Mouse (Mus musculus): Measurements from ENCODE around the gene 6030458C11Rik. TPM values are rescaled to one million over a fixed set of nuclear protein-coding genes. Genes with fewer than 3 reads are reported as not detected.

6030458C11Rik gene
- polyA plus RNA-seq, 1 experiment from 2014 or later: 44.6 TPM

GRCm38 (mm10) chr15:12840737-12841136, 16.3 kb upstream of the 6030458C11Rik start:
- H3K27me3 ChIP-seq (ENCODE audit: low read depth, poor library complexity, severe bottlenecking): no peaks in the 10 kb centered on the region
- 95% methylated on average over 11 of the region's 11 CpGs for WGBS
- no peaks in the 10 kb centered on the region for H3K4me1 ChIP-seq
- peaks cover 99% of the 10 kb centered on the region for H3K36me3 ChIP-seq
- no peaks in the 10 kb centered on the region for H3K9me3 ChIP-seq (replicated peaks)
- no peak for DNase-seq (ENCODE audit: low spot score)
- H3K4me3 ChIP-seq: no peak overlapping the region
- no peak overlapping the region for H3K27ac ChIP-seq (replicated peaks)

GRCm38 (mm10) chr15:12834231-12834630, 9.8 kb upstream of the 6030458C11Rik start:
- no peak for DNase-seq (ENCODE audit: low spot score)
- Histone ChIP-seq H3K27ac (replicated peaks) (no peak overlapping the region), H3K4me1 (no peaks in the 10 kb centered on the region), H3K9me3 (replicated peaks) (no peaks in the 10 kb centered on the region), H3K27me3 (ENCODE audit: low read depth, poor library complexity, severe bottlenecking) (no peaks in the 10 kb centered on the region), H3K4me3 (no peak overlapping the region), H3K36me3 (peaks cover 88% of the 10 kb centered on the region)
- WGBS: 97% methylated on average over 24 of the region's 24 CpGs

- DNase-seq (ENCODE audit: low spot score): no peak
- no peaks in the 10 kb centered on the region for H3K27me3 ChIP-seq (ENCODE audit: low read depth, poor library complexity, severe bottlenecking)
- WGBS: 99% methylated on average over 31 of the region's 31 CpGs
- H3K4me3 ChIP-seq: no peak overlapping the region
- no peaks in the 10 kb centered on the region for H3K9me3 ChIP-seq (replicated peaks)
- H3K36me3 ChIP-seq: peaks cover 89% of the 10 kb centered on the region
- H3K4me1 ChIP-seq: no peaks in the 10 kb centered on the region
- H3K27ac ChIP-seq (replicated peaks): no peak overlapping the region
These were observed 8.9 kb upstream of the 6030458C11Rik start for GRCm38 (mm10) chr15:12833385-12833784.

GRCm38 (mm10) chr15:12832599-12832998, 8.2 kb upstream of the 6030458C11Rik start:
- H3K27ac ChIP-seq (replicated peaks): no peak overlapping the region
- WGBS: 93% methylated on average over 4 of the region's 4 CpGs
- no peaks in the 10 kb centered on the region for H3K9me3 ChIP-seq (replicated peaks)
- DNase-seq (ENCODE audit: low spot score): no peak
- H3K36me3 ChIP-seq: peaks cover 89% of the 10 kb centered on the region
- no peaks in the 10 kb centered on the region for H3K27me3 ChIP-seq (ENCODE audit: low read depth, poor library complexity, severe bottlenecking)
- no peaks in the 10 kb centered on the region for H3K4me1 ChIP-seq
- H3K4me3 ChIP-seq: no peak overlapping the region

- no peak overlapping the region for H3K27ac ChIP-seq (replicated peaks)
- no peak overlapping the region for H3K4me3 ChIP-seq
- peaks cover 80% of the 10 kb centered on the region for H3K36me3 ChIP-seq
- DNase-seq (ENCODE audit: low spot score): no peak
- no peaks in the 10 kb centered on the region for H3K9me3 ChIP-seq (replicated peaks)
- H3K4me1 ChIP-seq: peaks cover 14% of the 10 kb centered on the region
- H3K27me3 ChIP-seq (ENCODE audit: low read depth, poor library complexity, severe bottlenecking): no peaks in the 10 kb centered on the region
- 97% methylated on average over 3 of the region's 3 CpGs for WGBS
These were observed 5.4 kb upstream of the 6030458C11Rik start for GRCm38 (mm10) chr15:12829878-12830277.

- peaks cover 67% of the 10 kb centered on the region for H3K36me3 ChIP-seq
- no peaks in the 10 kb centered on the region for H3K27me3 ChIP-seq (ENCODE audit: low read depth, poor library complexity, severe bottlenecking)
- H3K4me3 ChIP-seq: peak overlapping the region; percentile 79
- H3K4me1 ChIP-seq: peaks cover 29% of the 10 kb centered on the region
- no peaks in the 10 kb centered on the region for H3K9me3 ChIP-seq (replicated peaks)
- no peak for DNase-seq (ENCODE audit: low spot score)
- WGBS: 60% methylated on average over 12 of the region's 12 CpGs
- peak overlapping the region; percentile 96 for H3K27ac ChIP-seq (replicated peaks)
These were observed 959 bp upstream of the 6030458C11Rik start for GRCm38 (mm10) chr15:12825408-12825807.

GRCm38 (mm10) chr15:12824965-12825364, 516 bp upstream of the 6030458C11Rik start:
- no peak for DNase-seq (ENCODE audit: low spot score)
- peak overlapping the region; percentile 96 for H3K27ac ChIP-seq (replicated peaks)
- peak overlapping the region; percentile 79 for H3K4me3 ChIP-seq
- peaks cover 67% of the 10 kb centered on the region for H3K36me3 ChIP-seq
- H3K27me3 ChIP-seq (ENCODE audit: low read depth, poor library complexity, severe bottlenecking): no peaks in the 10 kb centered on the region
- H3K9me3 ChIP-seq (replicated peaks): no peaks in the 10 kb centered on the region
- 1% methylated on average over 31 of the region's 31 CpGs for WGBS
- H3K4me1 ChIP-seq: peaks cover 29% of the 10 kb centered on the region

- Histone ChIP-seq H3K27ac (replicated peaks) (peak overlapping the region; percentile 96), H3K4me3 (peak overlapping the region; percentile 79), H3K36me3 (peaks cover 67% of the 10 kb centered on the region), H3K4me1 (peaks cover 29% of the 10 kb centered on the region), H3K27me3 (ENCODE audit: low read depth, poor library complexity, severe bottlenecking) (no peaks in the 10 kb centered on the region), H3K9me3 (replicated peaks) (no peaks in the 10 kb centered on the region)
- no peak for DNase-seq (ENCODE audit: low spot score)
- WGBS: 93% methylated on average over 2 of the region's 2 CpGs
These were observed 862 bp downstream of the 6030458C11Rik start for GRCm38 (mm10) chr15:12823455-12824119.

GRCm38 (mm10) chr15:12822416-12823395, 1.7 kb downstream of the 6030458C11Rik start:
- H3K36me3 ChIP-seq: peaks cover 67% of the 10 kb centered on the region
- H3K27ac ChIP-seq (replicated peaks): no peak overlapping the region
- peak overlapping the region; percentile 79 for H3K4me3 ChIP-seq
- 73% methylated on average over 9 of the region's 9 CpGs for WGBS
- no peak for DNase-seq (ENCODE audit: low spot score)
- H3K9me3 ChIP-seq (replicated peaks): no peaks in the 10 kb centered on the region
- H3K27me3 ChIP-seq (ENCODE audit: low read depth, poor library complexity, severe bottlenecking): no peaks in the 10 kb centered on the region
- H3K4me1 ChIP-seq: peaks cover 29% of the 10 kb centered on the region

- no peak overlapping the region for H3K27ac ChIP-seq (replicated peaks)
- peaks cover 99% of the 10 kb centered on the region for H3K36me3 ChIP-seq
- DNase-seq (ENCODE audit: low spot score): no peak
- H3K27me3 ChIP-seq (ENCODE audit: low read depth, poor library complexity, severe bottlenecking): no peaks in the 10 kb centered on the region
- H3K9me3 ChIP-seq (replicated peaks): no peaks in the 10 kb centered on the region
- H3K4me1 ChIP-seq: 0 out of 2 replicates have a peak, but pooled peaks cover 3% of the 10 kb centered on the region
- no peak overlapping the region for H3K4me3 ChIP-seq
- 98% methylated on average over 8 of the region's 8 CpGs for WGBS
These were observed 6.9 kb downstream of the 6030458C11Rik start for GRCm38 (mm10) chr15:12817592-12817991.

- H3K36me3 ChIP-seq: peaks cover 100% of the 10 kb centered on the region
- H3K4me1 ChIP-seq: no peaks in the 10 kb centered on the region
- WGBS: 93% methylated on average over 11 of the region's 11 CpGs
- H3K27ac ChIP-seq (replicated peaks): no peak overlapping the region
- no peaks in the 10 kb centered on the region for H3K27me3 ChIP-seq (ENCODE audit: low read depth, poor library complexity, severe bottlenecking)
- no peak overlapping the region for H3K4me3 ChIP-seq
- no peaks in the 10 kb centered on the region for H3K9me3 ChIP-seq (replicated peaks)
- DNase-seq (ENCODE audit: low spot score): no peak
These were observed 11.8 kb downstream of the 6030458C11Rik start for GRCm38 (mm10) chr15:12812646-12813045.

GRCm38 (mm10) chr15:12809305-12809704, 15.1 kb downstream of the 6030458C11Rik start:
- Histone ChIP-seq H3K4me1 (no peaks in the 10 kb centered on the region), H3K4me3 (no peak overlapping the region), H3K9me3 (replicated peaks) (no peaks in the 10 kb centered on the region), H3K36me3 (peaks cover 87% of the 10 kb centered on the region), H3K27ac (replicated peaks) (no peak overlapping the region), H3K27me3 (ENCODE audit: low read depth, poor library complexity, severe bottlenecking) (no peaks in the 10 kb centered on the region)
- 95% methylated on average over 6 of the region's 6 CpGs for WGBS
- DNase-seq (ENCODE audit: low spot score): no peak

GRCm38 (mm10) chr15:12807088-12807487, 17.4 kb downstream of the 6030458C11Rik start:
- H3K27ac ChIP-seq (replicated peaks): no peak overlapping the region
- WGBS: 93% methylated on average over 10 of the region's 10 CpGs
- H3K4me1 ChIP-seq: no peaks in the 10 kb centered on the region
- H3K36me3 ChIP-seq: peaks cover 65% of the 10 kb centered on the region
- H3K4me3 ChIP-seq: no peak overlapping the region
- no peaks in the 10 kb centered on the region for H3K9me3 ChIP-seq (replicated peaks)
- no peaks in the 10 kb centered on the region for H3K27me3 ChIP-seq (ENCODE audit: low read depth, poor library complexity, severe bottlenecking)
- no peak for DNase-seq (ENCODE audit: low spot score)
